Mouse (Mus musculus) gastrocnemius, postnatal 14 days (tissue): ENCODE measurements around the gene Ablim1. TPM values are rescaled to one million over a fixed set of nuclear protein-coding genes. Genes with fewer than 3 reads are reported as not detected.

Experiments
- DNase-seq: peaks from one replicate; pipeline ENCODE4 v3.0.0; 2021; ENCODE audit warnings: mixed read lengths
- intact Hi-C: fragments of 180-260 bp; cut with DNase I; formaldehyde crosslinking; loops from one replicate; pipeline ENCODE4 v1.15.1; 2025; ENCODE audit warnings: low total_unique reads
- total RNA-seq, 2 experiments: library from RNA; stranded (reverse); gene quantifications; 2 replicates each; pipeline ENCODE4 v1.2.3; 2021

Gene Ablim1
- total RNA-seq, 2 experiments from 2014 or later = 50.6 to 57.8 TPM

DNA sequence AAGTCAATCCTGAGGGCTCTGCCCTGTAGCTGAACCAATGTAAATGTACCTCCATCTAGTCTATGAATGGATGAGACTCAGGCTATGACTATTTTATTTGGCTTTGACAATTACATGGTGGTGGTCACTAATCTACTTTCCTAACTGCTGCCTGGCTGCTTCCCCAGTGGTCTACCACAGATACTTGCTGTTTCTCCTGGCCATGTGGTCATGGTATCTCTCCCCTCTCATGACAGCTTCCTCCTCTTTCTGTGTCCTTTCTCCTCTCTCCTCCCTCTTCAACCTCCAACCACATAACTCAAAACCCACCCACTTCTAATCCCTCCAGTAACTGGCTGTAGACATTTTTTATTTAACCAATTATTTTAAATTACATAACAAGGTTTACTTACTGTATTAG is 34.4 kb upstream of the Ablim1 start:
- DNase-seq = no peak
- intact Hi-C loops = no loop called here

DNA sequence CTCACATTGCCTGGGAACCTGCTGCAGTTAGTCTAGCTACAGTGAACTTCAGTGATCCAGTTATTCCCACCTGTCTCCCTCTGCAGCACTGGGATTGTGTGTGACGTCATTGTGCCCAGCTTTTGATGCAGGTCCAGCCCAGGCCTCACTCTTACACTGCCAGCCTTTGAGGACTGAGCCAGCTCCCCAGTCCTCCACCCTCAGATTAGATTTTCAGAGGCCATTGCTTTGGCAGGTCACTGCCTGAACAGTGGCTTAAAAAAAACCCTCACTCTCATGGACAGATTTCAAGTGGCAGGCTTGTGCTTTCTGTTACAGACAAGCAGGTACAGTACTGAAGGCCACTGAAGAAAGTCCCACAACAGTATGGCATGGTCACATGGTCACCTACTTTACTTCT is 30.0 kb upstream of the Ablim1 start:
- DNase-seq = no peak
- intact Hi-C loops = no loop called here

DNA sequence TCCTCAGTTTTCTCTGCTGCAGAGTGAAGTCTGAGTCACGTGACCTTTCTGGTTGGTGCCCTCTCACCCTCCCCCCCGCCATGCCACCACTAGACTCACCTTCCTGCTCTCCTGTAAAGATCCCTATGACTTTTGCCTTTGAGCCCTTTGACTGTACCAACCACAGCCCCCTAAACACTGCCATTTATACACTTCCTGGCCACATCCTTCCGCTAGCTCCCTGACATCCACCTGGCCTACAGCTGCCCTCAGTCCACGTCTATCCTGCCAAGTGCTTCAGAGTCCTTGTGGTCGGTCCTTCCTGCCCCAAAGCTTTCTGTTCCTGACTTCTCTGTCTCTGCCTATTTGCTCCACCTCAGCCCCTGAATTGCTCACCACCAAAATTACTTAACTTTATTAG is 29.1 kb upstream of the Ablim1 start:
- DNase-seq = no peak
- intact Hi-C loops = no loop called here

DNA sequence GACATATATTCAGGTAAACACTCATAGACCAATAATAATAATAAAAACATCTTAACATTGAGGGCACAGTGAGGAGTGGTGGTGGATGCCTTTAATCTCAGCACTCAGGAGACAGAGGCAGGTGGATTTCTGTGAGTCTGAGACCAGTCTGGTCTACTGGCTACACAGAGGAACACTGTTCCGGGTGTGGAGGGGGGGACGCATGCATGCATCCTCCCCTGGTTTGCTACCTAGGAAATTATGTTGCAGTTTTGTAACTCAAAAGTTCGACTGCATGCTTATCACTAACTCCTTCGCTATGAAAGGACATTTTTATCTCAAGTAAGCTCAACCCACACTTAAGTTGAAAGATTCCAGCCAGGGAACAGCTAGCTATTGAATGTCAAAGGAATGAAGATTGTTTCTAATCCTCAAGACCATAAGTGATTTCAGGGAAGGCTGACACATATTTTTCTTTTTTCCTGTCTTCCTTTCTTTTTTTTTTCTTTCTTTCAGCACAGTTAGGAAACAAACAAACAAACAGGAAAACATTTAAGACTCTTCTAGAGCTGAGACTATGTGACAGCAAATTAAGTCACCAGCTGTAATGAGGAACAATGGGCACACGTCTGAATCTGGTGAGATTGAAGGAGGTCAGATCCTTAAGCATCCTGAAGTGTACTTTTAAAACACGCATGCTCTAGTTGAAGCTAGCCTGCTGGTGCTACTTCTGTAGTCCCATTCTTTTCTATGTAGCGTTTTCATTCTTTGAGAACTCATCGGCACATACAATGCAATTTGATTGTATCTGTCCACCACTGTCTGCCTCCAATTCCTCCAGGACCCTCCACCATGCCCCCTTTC is 26.4 kb upstream of the Ablim1 start:
- DNase-seq = no peak
- intact Hi-C loops = no loop called here

DNA sequence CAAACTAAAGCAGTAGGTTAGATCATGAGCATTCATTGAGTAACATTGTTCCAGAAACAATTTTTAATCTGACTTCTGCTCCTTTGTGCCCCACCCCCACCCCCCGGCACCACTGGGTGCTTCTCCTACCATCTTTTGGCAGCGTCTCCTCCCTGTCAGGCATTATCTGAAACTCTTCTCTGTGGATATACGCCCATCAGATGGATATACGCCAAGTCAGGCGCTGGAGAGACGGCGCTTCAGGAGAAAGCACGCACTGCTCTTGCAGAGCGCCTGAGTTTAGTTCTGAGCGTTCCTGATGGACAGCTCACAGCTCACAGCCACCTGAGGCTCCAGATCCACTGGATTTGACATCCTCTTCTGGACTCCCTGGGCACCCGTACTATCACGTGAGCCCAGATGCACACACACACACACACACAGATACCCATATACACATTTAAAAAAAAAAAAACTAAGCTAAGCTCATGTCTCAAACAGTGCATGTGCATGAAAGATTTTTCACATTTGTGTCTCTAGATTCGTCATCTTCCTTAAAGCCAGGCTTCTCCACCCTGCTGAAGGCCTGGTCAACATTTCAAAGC is 24.7 kb upstream of the Ablim1 start:
- intact Hi-C loops = no loop called here
- no peak for DNase-seq

DNA sequence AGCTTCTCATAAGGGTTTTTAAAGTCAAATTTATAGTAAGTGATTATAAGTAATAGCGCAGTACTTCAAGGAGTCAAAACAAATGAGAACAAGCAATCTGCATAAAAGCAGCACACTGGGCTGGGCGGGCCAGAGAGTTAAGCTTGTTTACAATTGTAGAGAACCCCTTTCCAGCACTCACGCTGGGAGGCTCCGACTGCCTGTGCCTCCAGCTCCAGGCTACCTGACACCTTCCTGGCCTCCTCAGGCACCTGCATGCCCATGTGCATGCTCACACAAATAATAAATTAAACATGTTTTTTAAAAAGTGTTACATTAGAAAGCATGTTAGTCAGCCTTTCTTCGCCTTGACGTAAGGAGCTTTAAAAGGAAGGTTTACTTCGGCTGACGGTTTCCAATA is 20.4 kb upstream of the Ablim1 start:
- intact Hi-C loops = no loop called here
- DNase-seq = no peak

DNA sequence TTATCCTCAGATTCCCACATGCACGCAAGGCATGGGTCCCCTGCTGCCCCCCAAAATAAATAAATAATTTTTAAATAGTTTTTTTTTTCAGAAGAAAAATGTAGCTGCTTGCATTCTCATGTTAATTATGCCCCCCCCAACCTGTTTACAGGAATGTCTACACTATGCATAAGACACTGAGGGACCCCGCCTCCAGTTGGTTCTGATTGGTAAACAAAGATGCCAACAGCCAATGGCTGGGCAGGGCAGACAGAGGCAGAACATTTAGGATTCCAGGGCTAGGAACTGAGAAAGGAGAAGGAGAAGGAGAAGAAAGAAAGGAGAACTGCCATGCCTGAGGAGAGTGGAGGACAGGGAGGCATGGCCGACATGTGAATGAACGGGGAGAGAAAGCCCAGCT is 18.6 kb upstream of the Ablim1 start:
- intact Hi-C loops = no loop called here
- no peak for DNase-seq

DNA sequence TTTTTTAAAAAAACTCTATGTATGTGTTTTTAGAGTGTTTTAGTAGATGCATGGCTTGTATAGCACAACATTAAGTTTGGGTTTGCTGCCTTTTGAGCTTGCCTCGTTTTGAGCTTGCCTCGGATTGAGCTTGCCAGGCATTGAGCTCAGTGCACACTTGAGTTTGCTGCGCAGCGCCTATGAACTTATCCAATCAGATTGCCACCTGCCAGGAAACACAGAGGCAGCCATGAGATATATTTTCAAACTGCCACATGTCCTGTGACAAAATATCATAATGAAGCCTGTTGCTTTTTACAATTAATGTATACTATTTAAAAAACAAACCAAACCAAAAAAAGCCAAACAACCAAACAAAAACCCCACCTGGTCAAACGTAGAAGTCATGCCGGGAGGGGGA is 16.5 kb upstream of the Ablim1 start:
- intact Hi-C loops = no loop called here
- DNase-seq = no peak

DNA sequence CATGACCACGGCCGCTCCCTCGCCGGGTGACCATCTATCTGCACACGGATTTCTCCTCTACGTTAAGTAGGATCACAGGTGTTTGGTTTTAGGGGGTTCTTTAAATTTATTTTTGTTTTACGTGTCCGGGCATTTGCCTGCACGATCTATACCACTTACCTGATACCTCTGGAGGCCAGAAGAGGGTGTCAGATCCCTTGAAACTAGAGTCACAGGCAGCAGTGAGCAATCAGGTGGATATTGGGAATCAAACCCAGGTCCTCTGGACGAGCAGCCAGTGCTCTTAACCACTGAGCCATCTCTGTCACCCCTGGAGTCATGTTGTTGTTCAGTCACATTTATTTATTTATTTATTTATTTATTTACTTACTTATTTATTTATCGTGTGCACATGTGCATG is 15.6 kb upstream of the Ablim1 start:
- DNase-seq = no peak
- intact Hi-C loops = no loop called here

DNA sequence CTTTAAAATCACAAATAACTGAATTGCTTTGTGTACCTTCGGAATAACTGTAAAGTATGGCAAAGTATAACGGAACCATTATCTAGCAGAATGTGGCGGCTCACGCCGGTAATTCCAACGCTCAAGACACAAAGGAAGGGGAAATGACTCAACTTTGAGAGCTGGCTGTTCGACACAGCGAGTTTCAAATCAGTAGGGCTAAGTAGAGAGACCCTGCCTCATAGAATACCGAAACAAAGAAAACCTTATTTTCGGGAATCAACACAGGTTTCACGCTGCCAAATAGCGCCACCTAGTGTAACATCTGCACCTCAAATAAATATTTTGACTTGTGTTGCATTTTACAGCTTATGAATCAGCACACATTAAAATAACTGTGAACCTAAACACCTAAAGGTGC is 14.1 kb upstream of the Ablim1 start:
- DNase-seq = peak; percentile 34
- intact Hi-C loops = loop anchor here (5.0 to 10.0 kb wide), 2 partner anchors 166 to 264 kb away; no protein-coding TSS in a partner anchor

DNA sequence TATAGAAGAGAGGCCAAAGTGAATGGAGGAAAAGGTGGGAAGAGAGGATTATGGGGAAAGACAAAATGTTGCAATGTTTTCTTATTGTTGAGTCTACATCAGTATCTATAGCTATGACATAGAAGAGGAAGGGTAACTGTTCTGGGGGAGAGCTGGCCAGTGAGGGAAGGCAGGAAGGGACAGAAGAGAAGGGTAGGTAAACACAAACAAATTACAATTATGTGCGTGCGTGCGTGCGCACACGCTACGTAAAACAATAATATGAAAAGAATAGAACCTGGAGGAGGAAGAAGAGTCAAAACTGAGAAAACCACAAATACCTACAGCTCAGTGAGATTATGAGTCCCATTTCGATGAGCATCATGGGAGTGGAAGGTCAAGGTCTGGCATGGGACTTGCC is 13.6 kb upstream of the Ablim1 start:
- intact Hi-C loops = loop anchor here (5.0 to 10.0 kb wide), 2 partner anchors 166 to 263 kb away; no protein-coding TSS in a partner anchor
- no peak for DNase-seq

DNA sequence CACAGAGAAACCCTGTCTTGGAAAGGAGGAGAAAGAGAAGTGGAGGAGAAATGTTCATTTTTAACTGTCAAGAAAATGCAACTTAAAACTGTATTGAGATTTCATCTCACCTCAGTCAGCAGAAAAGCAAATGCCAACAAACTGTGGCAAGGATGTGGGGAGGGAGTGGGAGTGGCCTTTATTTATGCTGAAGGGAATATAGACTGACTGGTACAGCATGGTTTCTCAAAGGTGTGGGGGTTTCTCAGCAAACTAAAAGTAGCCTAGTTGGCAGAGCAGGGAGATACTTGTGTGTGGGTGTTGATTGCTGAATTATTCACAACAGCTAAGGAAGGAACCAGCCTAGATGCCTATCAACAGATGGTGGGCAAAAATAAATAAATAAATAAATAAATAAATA is 13.0 kb upstream of the Ablim1 start:
- DNase-seq = no peak
- intact Hi-C loops = loop anchor here (5.0 to 10.0 kb wide), 2 partner anchors 165 to 263 kb away; no protein-coding TSS in a partner anchor

DNA sequence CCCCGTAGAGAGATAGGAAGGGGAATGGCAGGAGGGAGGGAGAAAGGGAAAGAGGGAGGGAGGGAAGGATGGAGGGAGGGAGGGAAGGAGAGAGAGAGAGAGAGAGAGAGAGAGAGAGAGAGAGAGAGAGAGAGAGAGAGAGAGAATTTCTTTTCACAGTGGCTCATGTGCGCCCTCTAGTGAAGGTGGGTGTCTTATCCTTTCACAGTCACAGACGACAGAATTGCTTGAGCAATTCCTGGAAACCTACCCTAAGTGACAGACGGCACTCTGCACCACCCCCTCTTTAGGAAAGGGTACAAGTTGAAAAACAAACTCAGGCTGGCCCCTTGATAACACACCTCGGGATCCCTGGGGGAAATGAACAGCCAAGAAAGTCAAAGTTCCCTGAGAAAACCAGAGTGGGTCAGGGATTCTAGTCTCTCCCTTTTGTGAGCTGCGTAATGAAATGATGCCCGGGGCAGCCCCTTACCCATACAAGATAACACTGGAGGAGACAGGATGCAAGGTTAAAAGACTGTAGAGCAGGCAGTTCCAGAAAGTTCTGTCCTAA is 11.1 kb upstream of the Ablim1 start:
- DNase-seq = peak; percentile 71
- intact Hi-C loops = loop anchor here (5.0 to 10.0 kb wide), 2 partner anchors 164 to 261 kb away; no protein-coding TSS in a partner anchor

DNA sequence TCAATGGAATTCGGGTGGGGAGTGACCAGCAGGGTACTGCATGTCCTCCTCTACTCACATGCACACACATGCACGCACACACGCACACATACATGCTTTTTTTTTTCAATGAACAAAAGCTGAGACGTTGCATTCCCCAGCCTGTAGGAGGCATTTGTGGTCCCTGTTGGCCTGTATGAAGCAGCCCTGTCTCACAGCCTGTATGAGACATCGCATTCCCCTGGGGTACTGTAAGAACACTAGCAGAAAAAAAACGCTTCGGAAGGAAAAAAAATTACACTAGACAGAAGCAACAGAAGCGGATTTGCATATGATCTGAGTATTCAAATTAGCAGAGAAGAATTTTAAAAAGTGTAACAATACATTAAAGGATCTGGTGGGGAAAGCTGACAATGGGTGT is 8.4 kb upstream of the Ablim1 start:
- intact Hi-C loops = loop anchor here (10.0 kb wide), 1 partner anchor 258 kb away; no protein-coding TSS in a partner anchor
- DNase-seq = no peak

DNA sequence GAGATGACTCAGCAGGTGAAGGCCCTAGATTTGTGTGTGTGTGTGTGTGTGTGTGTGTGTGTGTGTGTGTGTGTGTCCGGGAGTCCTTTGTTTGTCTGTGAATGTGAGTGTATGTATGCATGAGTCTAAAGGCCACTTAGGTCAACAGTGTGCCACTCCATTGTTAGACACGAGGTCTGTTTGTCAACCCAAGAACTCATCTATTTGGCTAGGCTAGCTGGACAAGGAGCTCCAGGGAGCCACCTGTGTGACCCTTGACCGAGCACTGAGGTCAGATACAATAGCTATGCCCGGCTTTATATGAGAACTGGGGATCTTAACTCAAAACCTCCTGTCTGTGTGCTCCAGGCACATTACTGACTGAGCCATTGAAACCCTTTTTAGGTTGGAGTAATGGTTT is 7.8 kb upstream of the Ablim1 start:
- intact Hi-C loops = loop anchor here (10.0 kb wide), 1 partner anchor 258 kb away; no protein-coding TSS in a partner anchor
- no peak for DNase-seq

DNA sequence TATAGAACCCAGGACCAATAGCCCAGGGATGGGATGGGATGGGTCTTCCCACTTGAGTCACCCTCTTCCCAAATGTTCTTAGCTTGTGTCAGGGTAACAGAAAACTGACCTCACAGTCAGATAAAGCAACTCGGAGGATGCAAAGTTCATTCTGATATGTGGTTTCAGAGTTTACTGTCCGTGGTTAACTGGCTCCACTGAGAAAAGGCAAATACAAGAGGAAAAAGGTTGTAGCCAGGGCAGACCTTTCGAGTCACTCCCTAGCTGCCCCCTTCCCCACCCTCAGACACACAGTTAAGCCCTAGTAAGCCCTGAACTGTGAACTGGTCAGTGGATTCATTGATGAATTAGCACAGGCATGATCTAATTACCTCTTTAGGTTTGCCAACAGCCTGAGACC is 7.1 kb upstream of the Ablim1 start:
- intact Hi-C loops = loop anchor here (10.0 kb wide), 1 partner anchor 257 kb away; no protein-coding TSS in a partner anchor

DNA sequence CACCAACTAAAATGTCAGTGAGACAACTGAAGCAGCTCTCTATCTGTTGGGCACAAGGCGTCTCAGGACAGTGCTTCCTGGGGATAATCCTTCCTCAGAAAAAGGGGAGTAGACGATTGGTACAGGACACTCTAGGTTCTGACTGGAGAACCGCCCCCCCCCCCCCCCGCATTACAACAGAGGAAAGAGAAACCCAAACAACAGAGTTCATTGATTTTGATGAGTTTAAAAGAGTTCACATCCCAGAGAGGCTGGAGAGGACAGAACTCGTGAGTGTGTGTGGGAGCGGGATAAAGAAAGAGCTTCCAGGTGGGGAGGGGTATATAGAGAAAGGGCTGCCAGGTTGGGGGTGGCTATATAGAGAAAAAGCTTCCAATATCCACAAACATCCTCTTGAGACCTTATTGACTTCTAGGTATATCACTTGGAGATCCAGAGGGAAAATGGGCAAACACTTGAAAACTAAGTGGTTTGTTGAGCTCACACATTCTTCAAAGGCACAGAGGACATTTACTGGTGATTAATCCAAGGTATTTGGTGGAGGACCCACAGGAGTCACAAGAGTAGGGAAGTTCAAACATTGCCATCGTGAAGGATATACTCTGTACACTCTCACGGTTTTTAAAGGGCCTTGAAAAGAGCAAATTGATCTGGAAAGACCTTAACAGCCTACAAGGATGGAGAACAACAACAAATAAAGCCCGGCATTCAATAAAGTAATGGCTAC is 6.1 kb upstream of the Ablim1 start:
- no peak for DNase-seq
- intact Hi-C loops = loop anchor here (10.0 kb wide), 1 partner anchor 256 kb away; no protein-coding TSS in a partner anchor

More for the DNA sequence above, 7.1 kb upstream of the Ablim1 start:
- no peak for DNase-seq

DNA sequence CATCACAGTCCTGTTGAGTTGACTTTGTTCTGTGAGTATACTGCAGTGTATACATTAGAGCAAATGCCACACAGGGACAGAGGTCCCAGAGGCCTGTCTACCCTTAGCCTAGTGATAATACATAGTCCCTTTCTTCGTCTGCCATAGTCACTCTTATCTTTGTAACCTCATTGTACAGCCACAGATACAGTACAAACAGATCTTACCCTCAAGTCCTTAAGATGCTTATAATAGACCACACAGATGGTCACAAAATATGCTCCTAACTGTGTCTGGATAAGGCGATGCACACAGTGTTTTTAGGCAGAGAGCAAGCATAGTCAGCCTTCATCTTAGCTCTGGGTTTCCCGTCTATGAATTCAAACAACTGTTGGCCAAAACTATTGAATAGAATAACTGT is 1.9 kb upstream of the Ablim1 start:
- no peak for DNase-seq
- intact Hi-C loops = no loop called here

DNA sequence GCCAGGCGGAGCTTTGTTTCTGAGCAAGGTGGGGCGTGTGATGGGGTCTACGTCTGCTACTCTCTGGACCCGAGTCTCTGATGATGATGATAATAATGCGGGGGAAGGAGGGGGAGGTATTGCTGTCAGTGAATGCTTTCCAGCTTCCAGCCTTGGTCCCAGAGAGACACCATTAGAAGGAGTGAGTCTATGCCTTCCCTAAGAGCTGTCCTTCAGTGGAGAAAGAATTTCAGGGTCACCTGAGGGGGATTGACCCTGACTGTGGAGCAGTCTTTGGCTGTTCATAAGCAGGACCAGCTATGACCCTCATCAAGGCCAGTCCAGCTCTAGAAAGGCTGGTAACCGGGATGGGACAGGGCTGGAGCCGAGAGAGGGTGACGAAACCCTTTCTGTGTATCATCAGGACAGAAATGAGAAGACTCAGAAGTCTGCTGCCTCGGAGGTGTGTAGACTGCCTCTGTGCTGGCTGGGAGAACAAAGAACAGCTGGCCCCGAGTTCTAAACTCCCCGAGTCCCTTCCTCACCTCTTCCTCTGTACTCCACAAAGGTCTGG is 370 bp upstream of the Ablim1 start:
- intact Hi-C loops = no loop called here
- DNase-seq = no peak
